Mouse (Mus musculus): Measurements from ENCODE around the gene Manbal.
A peak's percentile ranks its signal among the peaks of the same experiment; 100 is the strongest.

The Manbal gene

GRCm38 (mm10) chr2:157412497-157412896 is 45.1 kb downstream of the Manbal start:
- DNase-seq (ENCODE audit: low spot score), result no peak

- no peak for DNase-seq (ENCODE audit: low spot score)
These were observed 49.8 kb downstream of the Manbal start for GRCm38 (mm10) chr2:157417229-157417628.

GRCm38 (mm10) chr2:157418206-157418605 is 50.8 kb downstream of the Manbal start, which contains the start of gene Src:
TSS of gene Src (plus strand) at chr2:157418444.
- no peak for DNase-seq (ENCODE audit: low spot score)

- no peak for DNase-seq (ENCODE audit: low spot score)
These were observed 51.2 kb downstream of the Manbal start for GRCm38 (mm10) chr2:157418609-157419071.

- DNase-seq (ENCODE audit: low spot score), result no peak
These were observed 52.1 kb downstream of the Manbal start for GRCm38 (mm10) chr2:157419506-157419905.

GRCm38 (mm10) chr2:157420404-157420803 is 53.0 kb downstream of the Manbal start:
- no peak for DNase-seq (ENCODE audit: low spot score)

GRCm38 (mm10) chr2:157422062-157422655 is 54.8 kb downstream of the Manbal start:
- no peak for DNase-seq (ENCODE audit: low spot score)

GRCm38 (mm10) chr2:157422854-157423705 is 55.7 kb downstream of the Manbal start:
- no peak for DNase-seq (ENCODE audit: low spot score)

GRCm38 (mm10) chr2:157423706-157424125 is 56.3 kb downstream of the Manbal start:
- DNase-seq (ENCODE audit: low spot score), result peak; percentile 63

- peak; percentile 75 for DNase-seq (ENCODE audit: low spot score)
These were observed 56.9 kb downstream of the Manbal start for GRCm38 (mm10) chr2:157424126-157424903.

GRCm38 (mm10) chr2:157424904-157425642 is 57.7 kb downstream of the Manbal start:
- DNase-seq (ENCODE audit: low spot score), result no peak

GRCm38 (mm10) chr2:157425643-157425988 is 58.2 kb downstream of the Manbal start:
- no peak for DNase-seq (ENCODE audit: low spot score)

GRCm38 (mm10) chr2:157426171-157426570 is 58.8 kb downstream of the Manbal start:
- DNase-seq (ENCODE audit: low spot score), result no peak

- no peak for DNase-seq (ENCODE audit: low spot score)
These were observed 59.8 kb downstream of the Manbal start for GRCm38 (mm10) chr2:157427164-157427563.

- no peak for DNase-seq (ENCODE audit: low spot score)
These were observed 61.2 kb downstream of the Manbal start for GRCm38 (mm10) chr2:157428351-157429139.

GRCm38 (mm10) chr2:157429735-157430134 is 62.3 kb downstream of the Manbal start:
- no peak for DNase-seq (ENCODE audit: low spot score)

- DNase-seq (ENCODE audit: low spot score), result no peak
These were observed 63.5 kb downstream of the Manbal start for GRCm38 (mm10) chr2:157430667-157431429.

- DNase-seq (ENCODE audit: low spot score), result no peak
These were observed 64.5 kb downstream of the Manbal start for GRCm38 (mm10) chr2:157431912-157432311.

GRCm38 (mm10) chr2:157432476-157432875 is 65.1 kb downstream of the Manbal start:
- DNase-seq (ENCODE audit: low spot score), result peak; percentile 79

GRCm38 (mm10) chr2:157434041-157434440 is 66.6 kb downstream of the Manbal start:
- no peak for DNase-seq (ENCODE audit: low spot score)
